Mouse (Mus musculus) cerebellum, postnatal 4 days (tissue): ENCODE results near the gene Naa30.

Experiments used
- DNase-seq, 2 experiments: peaks; one replicate each; pipeline ENCODE4 v3.0.0; 2022; ENCODE audit warnings: low spot score in 2 of 2, mixed read lengths in 1 of 2

Gene Naa30

GRCm38 (mm10) chr14:49226471-49226870 lies 54.4 kb downstream of the Naa30 start:
- no peak for DNase-seq

GRCm38 (mm10) chr14:49226986-49227385 lies 55.0 kb downstream of the Naa30 start:
- peak in 1 of 2 experiments; percentile 6 for DNase-seq

GRCm38 (mm10) chr14:49231845-49232244 lies 59.8 kb downstream of the Naa30 start:
- no peak for DNase-seq

GRCm38 (mm10) chr14:49234788-49235515 lies 62.9 kb downstream of the Naa30 start:
- peak in 1 of 2 experiments; percentile 28 for DNase-seq

- peak; percentile 37 to 70 for DNase-seq
Observed at GRCm38 (mm10) chr14:49238206-49238605, 66.2 kb downstream of the Naa30 start.
